Mouse (Mus musculus) hindbrain, embryonic 14.5 days (tissue): ENCODE results near the gene Rbfox1. TPM values are rescaled to one million over a fixed set of nuclear protein-coding genes. Genes with fewer than 3 reads are reported as not detected.

Source experiments
- ATAC-seq: fragments of 200-750 bp; cut with Nextera tagmentation; 2 replicates; pipeline ENCODE4 v1.8.0; 2017; ENCODE audit warnings: moderate number of reproducible peaks, mild to moderate bottlenecking, moderate TSS enrichment, moderate library complexity; ENCODE audit not compliant: low FRiP score
- DNase-seq: peaks from one replicate; pipeline ENCODE4 v3.0.0-alpha.2; 2015; ENCODE audit warnings: low spot score
- H3K27ac ChIP-seq: fragments of 300-500 bp; sonication (generic); 2 replicates; pipeline ENCODE4 v1.5.1; 2014; ENCODE audit warnings: mild to moderate bottlenecking, moderate library complexity
- H3K27me3 ChIP-seq: fragments of 300-500 bp; sonication (generic); 2 replicates; pipeline ENCODE4 v1.6.1; 2014; ENCODE audit warnings: mild to moderate bottlenecking, low read length, mixed read lengths; ENCODE audit not compliant: control insufficient read depth, insufficient read depth
- H3K36me3 ChIP-seq: fragments of 300-500 bp; sonication (generic); replicated peaks from 2 replicates; pipeline ENCODE4 v1.6.1; 2014; ENCODE audit not compliant: control insufficient read depth, insufficient read depth
- H3K4me1 ChIP-seq: fragments of 300-500 bp; sonication (generic); replicated peaks from 2 replicates; pipeline ENCODE4 v1.6.1; 2014; ENCODE audit warnings: antibody characterized with exemption, low read length, mixed read lengths; ENCODE audit not compliant: control insufficient read depth, insufficient read depth
- H3K4me2 ChIP-seq: fragments of 300-500 bp; sonication (generic); replicated peaks from 2 replicates; pipeline ENCODE4 v1.6.1; 2014; ENCODE audit warnings: mild to moderate bottlenecking, moderate library complexity
- H3K4me3 ChIP-seq: fragments of 300-500 bp; sonication (generic); replicated peaks from 2 replicates; pipeline ENCODE4 v1.5.1; 2014; ENCODE audit warnings: mild to moderate bottlenecking, low read length
- H3K9ac ChIP-seq: fragments of 300-500 bp; sonication (generic); 2 replicates; pipeline ENCODE4 v1.6.1; 2014
- H3K9me3 ChIP-seq: fragments of 300-500 bp; sonication (generic); 2 replicates; pipeline ENCODE4 v1.6.1; 2016; ENCODE audit warnings: low read length; ENCODE audit not compliant: control insufficient read depth
- WGBS: fragments of 180-500 bp; shearing (Covaris S2); extraction: QIAGEN DNeasy Blood & Tissue Kit; methylation state at CpG from one replicate; pipeline ENCODE4 v1.1.7; 2014; 5-methylcytosine and 5-hydroxymethylcytosine counted together
- polyA plus RNA-seq: library from polyadenylated mRNA; unstranded; fragments of >200 nt; fragmentation: Nextera tagmentation; extraction: Ambion mirVana; gene quantifications from 2 replicates; pipeline ENCODE4 v1.2.1, GENCODE M21; 2014

The Rbfox1 gene
- polyA plus RNA-seq, 1 experiment from 2014 or later: 217 TPM

- no peak overlapping the region for H3K9ac ChIP-seq
- no peak for DNase-seq
- H3K9me3 ChIP-seq: no peaks in the 10 kb centered on the region
- H3K27me3 ChIP-seq: no peaks in the 10 kb centered on the region
- 66% methylated on average over 3 of the region's 3 CpGs for WGBS
- H3K4me1 ChIP-seq: no peaks in the 10 kb centered on the region
- ATAC-seq: no peak
- H3K36me3 ChIP-seq: no peaks in the 10 kb centered on the region
- no peak overlapping the region for H3K4me3 ChIP-seq
- no peak overlapping the region for H3K4me2 ChIP-seq
- H3K27ac ChIP-seq: no peak overlapping the region
These were observed 68.0 kb downstream of the Rbfox1 start for GRCm38 (mm10) chr16:5953106-5953505.

GRCm38 (mm10) chr16:5957418-5957817, 72.3 kb downstream of the Rbfox1 start:
- Histone ChIP-seq H3K9me3 (no peaks in the 10 kb centered on the region), H3K36me3 (no peaks in the 10 kb centered on the region), H3K4me3 (no peak overlapping the region), H3K9ac (no peak overlapping the region), H3K27ac (no peak overlapping the region), H3K27me3 (no peaks in the 10 kb centered on the region), H3K4me1 (no peaks in the 10 kb centered on the region), H3K4me2 (no peak overlapping the region)
- 76% methylated on average over 4 of the region's 4 CpGs for WGBS
- ATAC-seq (no peak), DNase-seq (no peak)

- no peaks in the 10 kb centered on the region for H3K36me3 ChIP-seq
- 80% methylated on average over 3 of the region's 3 CpGs for WGBS
- no peaks in the 10 kb centered on the region for H3K27me3 ChIP-seq
- no peaks in the 10 kb centered on the region for H3K9me3 ChIP-seq
- no peaks in the 10 kb centered on the region for H3K4me1 ChIP-seq
- no peak for DNase-seq
- H3K4me2 ChIP-seq: no peak overlapping the region
- H3K27ac ChIP-seq: no peak overlapping the region
- no peak for ATAC-seq
- H3K4me3 ChIP-seq: no peak overlapping the region
- no peak overlapping the region for H3K9ac ChIP-seq
These were observed 76.6 kb downstream of the Rbfox1 start for GRCm38 (mm10) chr16:5961786-5962185.

DNA sequence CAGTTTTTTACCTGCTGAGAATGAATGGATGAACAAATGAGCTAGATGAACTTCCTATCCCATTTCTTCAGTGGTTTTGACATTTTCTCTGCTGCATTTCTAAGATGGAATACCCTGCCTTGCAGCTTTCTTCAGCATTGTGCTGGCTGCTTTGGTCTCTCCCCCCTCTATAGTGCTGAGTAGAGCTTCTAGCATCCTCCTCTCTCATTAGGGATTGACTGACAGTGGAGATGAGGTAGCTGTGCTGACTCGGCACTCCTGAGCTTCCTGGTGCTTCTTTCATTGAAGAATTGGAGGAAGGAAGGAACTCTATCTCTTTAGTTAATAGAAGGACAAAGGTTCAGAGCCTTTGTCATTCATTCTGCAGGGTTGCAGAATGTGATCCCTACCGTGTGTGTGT, 89.0 kb downstream of the Rbfox1 start:
- Histone ChIP-seq H3K4me3 (no peak overlapping the region), H3K4me2 (no peak overlapping the region), H3K9me3 (no peaks in the 10 kb centered on the region), H3K27ac (no peak overlapping the region), H3K9ac (no peak overlapping the region), H3K27me3 (no peaks in the 10 kb centered on the region), H3K36me3 (no peaks in the 10 kb centered on the region), H3K4me1 (no peaks in the 10 kb centered on the region)
- 38% methylated on average over 2 of the region's 2 CpGs for WGBS
- ATAC-seq: no peak
- DNase-seq: no peak

DNA sequence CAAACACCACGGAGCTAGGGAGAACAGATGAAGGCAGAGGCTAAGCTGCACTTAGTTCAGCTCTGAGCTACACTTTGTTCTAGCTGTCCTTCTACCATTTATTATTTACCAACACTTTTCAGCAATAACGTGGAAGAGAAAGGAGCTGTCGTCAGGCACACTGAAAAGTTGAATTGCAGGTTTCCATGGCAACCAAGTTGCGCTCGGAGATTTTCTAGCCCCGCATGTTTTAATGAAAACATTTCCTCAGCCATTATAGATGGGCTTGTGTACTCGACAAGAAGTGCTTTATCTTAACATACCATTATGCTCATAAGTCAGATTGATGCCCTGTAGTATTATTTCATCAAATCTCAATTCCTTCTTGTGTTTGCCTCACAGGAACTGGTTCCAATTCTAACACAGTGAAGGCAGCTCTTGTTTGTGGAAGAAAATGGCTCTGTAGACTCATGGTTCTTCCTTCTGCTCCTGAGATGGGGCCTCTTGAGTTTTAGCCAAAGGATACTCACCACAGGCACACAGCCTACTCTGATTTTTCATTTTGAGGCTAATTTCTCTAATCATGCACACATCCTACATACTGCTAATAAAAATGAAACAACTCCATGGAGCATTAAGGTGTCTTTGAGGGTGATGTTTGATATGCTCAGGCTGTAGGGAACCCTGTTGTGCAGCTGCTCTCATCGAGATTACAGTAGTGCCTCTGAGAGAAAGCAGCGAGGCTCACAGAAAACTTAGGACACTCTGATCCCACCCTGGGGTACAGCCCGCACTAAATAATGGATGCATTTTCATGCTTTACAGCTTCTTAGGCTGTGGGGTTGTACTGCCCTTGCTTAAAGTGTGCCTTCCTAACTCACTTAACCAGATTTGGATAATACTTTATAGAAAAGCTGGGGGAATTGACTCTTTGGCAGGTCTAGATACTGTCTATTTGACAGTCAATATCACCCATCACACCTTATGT, 107.2 kb downstream of the Rbfox1 start:
- Histone ChIP-seq H3K9me3 (no peaks in the 10 kb centered on the region), H3K27me3 (no peaks in the 10 kb centered on the region), H3K27ac (peak overlapping the region; percentile 55), H3K36me3 (no peaks in the 10 kb centered on the region), H3K4me2 (no peak overlapping the region; the same call in 1 of the 2 replicates), H3K4me3 (no peak overlapping the region), H3K4me1 (peaks cover 16% of the 10 kb centered on the region), H3K9ac (no peak overlapping the region)
- ATAC-seq (peak; percentile 68), DNase-seq (peak; percentile 74)
- WGBS: 22% methylated on average over 10 of the region's 10 CpGs

GRCm38 (mm10) chr16:5997136-5997535, 112.0 kb downstream of the Rbfox1 start:
- no peak for ATAC-seq

DNA sequence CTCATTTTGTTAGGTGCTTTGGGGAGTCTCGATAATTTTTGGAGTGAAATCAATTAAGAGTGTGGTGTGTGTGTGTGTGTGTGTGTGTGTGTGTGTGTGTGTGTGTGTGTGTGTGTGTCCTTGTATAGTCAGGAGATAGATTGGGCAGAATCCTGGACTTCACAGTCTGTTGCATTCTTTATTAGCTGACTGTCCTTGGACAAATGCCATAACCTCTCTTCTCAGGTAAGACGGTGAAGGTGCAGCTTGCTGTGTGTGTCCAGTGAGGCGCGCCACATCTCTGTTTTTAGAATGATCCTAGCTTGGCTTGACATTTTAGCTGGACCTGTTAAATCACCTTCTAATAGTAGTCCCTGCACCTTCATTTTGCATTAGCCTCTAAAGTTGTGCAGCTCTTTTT, 112.5 kb downstream of the Rbfox1 start:
- H3K9ac ChIP-seq: no peak overlapping the region
- 70% methylated on average over 4 of the region's 4 CpGs for WGBS
- no peak for ATAC-seq

More at GRCm38 (mm10) chr16:5997136-5997535, 112.0 kb downstream of the Rbfox1 start:
- Histone ChIP-seq H3K9me3 (no peaks in the 10 kb centered on the region), H3K9ac (no peak overlapping the region), H3K4me3 (no peak overlapping the region), H3K27ac (no peak overlapping the region), H3K27me3 (no peaks in the 10 kb centered on the region), H3K4me1 (peaks cover 8% of the 10 kb centered on the region), H3K36me3 (no peaks in the 10 kb centered on the region), H3K4me2 (no peak overlapping the region)
- DNase-seq: no peak
- 32% methylated on average over 4 of the region's 4 CpGs for WGBS

GRCm38 (mm10) chr16:6000016-6000415, 114.9 kb downstream of the Rbfox1 start:
- 82% methylated on average over 1 of the region's 1 CpGs for WGBS
- Histone ChIP-seq H3K4me2 (no peak overlapping the region), H3K4me3 (no peak overlapping the region), H3K4me1 (no peaks in the 10 kb centered on the region), H3K27me3 (no peaks in the 10 kb centered on the region), H3K9me3 (no peaks in the 10 kb centered on the region), H3K27ac (no peak overlapping the region), H3K9ac (no peak overlapping the region), H3K36me3 (no peaks in the 10 kb centered on the region)
- ATAC-seq: no peak
- DNase-seq: no peak

More for the DNA sequence above, 112.5 kb downstream of the Rbfox1 start:
- no peak overlapping the region for H3K4me2 ChIP-seq
- H3K36me3 ChIP-seq: no peaks in the 10 kb centered on the region
- no peak overlapping the region for H3K4me3 ChIP-seq
- no peaks in the 10 kb centered on the region for H3K27me3 ChIP-seq
- peaks cover 3% of the 10 kb centered on the region for H3K4me1 ChIP-seq
- DNase-seq: no peak
- H3K27ac ChIP-seq: no peak overlapping the region
- no peaks in the 10 kb centered on the region for H3K9me3 ChIP-seq

DNA sequence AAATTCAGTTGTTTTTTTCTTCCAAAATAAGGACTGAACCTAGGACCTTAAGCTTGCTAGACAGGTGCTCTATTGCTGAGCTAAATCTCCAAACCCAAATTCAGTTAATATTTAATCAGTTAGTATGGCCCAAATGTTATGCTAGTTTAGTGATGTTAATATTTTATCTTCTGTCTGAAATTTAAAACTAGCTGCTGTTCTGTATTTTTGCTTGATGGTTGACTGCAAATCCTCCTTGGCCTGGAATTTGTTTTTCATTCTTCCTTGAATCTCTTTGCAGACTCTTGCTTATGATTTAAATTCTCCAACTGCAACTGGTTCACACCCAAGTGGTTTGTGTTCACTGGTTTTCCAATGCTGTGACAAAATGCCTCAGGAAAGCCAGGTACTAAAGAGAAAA, 121.8 kb downstream of the Rbfox1 start:
- Histone ChIP-seq H3K27me3 (no peaks in the 10 kb centered on the region), H3K27ac (no peak overlapping the region), H3K4me1 (no peaks in the 10 kb centered on the region), H3K4me3 (no peak overlapping the region), H3K9ac (no peak overlapping the region), H3K4me2 (no peak overlapping the region), H3K36me3 (no peaks in the 10 kb centered on the region), H3K9me3 (no peaks in the 10 kb centered on the region)
- no peak for ATAC-seq
- DNase-seq: no peak
